Mouse (Mus musculus) yolk sac, embryonic 10.5 days (tissue): ENCODE data around the gene Atrnl1.

Experiments used
- DNase-seq: peaks from one replicate; pipeline ENCODE4 v3.0.0-alpha.2; 2017; ENCODE audit warnings: low spot score

Atrnl1 gene

DNA sequence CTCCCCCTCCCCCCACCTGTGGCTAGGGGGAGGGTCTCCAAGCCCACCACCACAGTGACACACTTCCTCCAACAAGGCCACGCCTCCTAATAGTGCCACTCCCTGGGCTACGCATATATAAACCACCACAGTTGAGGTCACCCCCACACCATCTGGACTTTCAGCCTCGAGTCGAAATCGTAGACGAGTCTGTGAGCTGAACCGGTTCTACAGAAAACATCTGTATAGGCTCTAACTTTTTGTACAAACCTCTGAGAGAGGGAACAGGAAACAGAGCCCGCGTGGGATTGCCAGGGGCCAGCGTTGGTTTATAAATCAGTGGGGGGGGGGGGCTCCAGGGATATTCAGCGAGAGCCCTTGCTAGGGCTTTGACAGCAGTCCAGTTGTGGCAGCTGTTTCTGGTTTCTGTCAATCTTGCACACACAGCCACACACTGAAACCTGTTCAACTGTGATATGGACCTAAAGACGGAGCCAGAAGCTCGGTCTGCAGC lies 508.9 kb downstream of the Atrnl1 start:
- DNase-seq: peak; percentile 61

DNA sequence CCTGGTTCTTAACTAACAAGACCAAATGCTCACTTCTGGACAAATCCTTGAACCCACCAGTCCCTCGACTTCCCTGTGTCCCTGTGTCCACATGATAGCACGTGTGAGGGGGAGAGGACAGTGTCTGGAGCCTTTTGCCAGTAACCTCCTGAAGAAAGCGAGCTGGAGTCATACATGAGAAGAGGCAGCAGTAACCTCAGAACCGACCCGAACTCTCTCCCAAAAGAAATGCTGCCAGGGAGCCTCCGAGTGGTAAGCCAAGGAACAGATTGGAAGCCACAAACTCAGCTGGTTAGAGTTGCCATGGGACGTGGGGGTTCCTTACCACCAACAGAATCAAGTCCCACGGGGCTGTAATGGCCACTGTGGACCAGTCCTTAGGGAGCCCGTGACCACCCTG lies 509.8 kb downstream of the Atrnl1 start:
- DNase-seq: no peak

DNA sequence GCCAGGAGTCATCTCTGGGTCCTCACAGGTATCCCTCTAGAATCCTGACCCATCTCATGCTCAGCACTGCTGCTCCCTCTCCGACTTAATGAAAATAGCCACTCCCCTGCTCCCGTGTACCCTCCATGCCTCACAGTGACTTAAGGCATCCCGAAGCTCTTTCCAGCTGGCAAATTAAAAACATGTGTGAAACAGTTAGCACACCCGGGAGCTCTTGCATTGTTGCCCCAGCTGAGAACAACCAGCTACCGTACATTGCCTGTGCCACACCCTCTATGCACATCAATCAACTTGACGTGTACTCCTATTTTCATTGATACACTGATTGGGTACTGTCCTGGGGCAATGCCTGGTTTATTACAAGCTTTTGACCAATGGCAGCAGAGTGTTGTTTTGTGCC lies 510.8 kb downstream of the Atrnl1 start:
- no peak for DNase-seq

DNA sequence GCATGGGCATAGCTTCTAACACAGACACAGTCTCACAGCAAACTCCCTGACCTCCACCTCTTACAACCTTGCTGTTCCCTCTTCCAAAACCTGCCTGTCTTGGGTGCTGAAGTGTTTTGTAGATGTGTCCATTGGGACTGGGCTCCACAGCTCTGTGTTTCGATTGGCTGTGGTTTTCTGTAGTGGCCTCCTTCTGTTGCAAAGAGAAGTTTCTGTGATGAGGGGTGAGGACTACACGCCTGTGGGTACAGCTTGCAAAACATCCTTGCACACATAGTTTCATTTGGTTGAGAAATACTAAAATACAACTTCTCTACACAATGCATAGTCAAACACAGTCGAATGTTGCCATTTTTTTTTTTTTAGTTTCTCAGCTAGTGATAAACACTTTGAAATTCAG lies 512.8 kb downstream of the Atrnl1 start:
- no peak for DNase-seq

DNA sequence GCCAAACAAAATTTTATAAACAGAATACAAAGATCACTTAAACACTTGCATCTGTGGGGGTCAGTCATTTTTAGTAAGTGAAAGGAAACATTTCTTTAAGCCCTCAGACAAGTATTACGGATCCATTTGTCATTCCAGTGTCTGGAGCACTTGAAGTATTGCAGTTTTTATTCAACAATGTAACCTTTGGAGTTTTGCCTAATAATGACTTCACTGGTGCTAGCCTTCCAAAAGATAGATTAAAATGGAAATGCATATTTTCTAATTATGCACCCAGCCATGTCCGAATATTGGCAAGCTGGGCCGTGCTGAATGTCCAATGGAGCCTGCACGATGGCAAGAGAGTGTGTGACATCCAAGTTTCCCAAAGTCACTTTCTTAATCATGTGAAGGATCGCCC lies 513.7 kb downstream of the Atrnl1 start:
- no peak for DNase-seq

DNA sequence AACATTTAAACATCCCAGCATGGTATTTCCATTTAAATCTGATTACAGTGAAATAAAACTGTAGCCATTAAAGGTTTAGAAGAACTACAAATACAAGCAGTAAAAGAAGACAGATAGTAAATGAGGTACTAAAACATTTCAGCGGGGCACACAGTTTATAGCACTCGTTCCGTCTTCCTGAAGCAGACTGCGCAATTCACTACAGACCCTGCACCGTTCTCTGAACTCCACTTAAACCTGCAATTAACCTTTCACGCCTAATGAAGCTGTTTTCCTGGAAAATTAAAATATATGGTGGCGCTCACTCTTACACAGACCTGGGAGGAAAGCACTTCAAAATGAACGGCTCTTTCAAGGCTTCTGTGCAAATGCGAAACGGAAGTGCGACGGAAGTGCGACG lies 514.2 kb downstream of the Atrnl1 start:
- no peak for DNase-seq

DNA sequence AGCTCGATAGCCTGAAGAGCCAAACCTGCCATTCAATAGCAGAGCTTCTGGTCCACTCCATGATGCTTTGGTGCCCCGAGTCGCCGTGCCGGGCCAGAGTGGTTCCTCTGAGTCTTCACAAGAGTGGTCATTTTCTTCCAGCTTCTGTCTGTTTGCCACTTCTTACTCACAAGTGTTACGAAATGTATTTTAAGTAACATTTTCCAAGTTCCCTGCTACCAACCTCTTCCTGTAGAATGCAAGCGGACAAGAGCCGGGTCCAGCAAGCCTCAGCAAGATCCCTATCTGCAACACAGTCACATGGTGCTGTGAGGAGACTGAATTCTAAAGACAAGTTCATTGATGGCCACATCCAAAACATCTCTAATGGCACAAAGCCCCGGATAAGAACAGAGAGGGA lies 521.1 kb downstream of the Atrnl1 start:
- no peak for DNase-seq

DNA sequence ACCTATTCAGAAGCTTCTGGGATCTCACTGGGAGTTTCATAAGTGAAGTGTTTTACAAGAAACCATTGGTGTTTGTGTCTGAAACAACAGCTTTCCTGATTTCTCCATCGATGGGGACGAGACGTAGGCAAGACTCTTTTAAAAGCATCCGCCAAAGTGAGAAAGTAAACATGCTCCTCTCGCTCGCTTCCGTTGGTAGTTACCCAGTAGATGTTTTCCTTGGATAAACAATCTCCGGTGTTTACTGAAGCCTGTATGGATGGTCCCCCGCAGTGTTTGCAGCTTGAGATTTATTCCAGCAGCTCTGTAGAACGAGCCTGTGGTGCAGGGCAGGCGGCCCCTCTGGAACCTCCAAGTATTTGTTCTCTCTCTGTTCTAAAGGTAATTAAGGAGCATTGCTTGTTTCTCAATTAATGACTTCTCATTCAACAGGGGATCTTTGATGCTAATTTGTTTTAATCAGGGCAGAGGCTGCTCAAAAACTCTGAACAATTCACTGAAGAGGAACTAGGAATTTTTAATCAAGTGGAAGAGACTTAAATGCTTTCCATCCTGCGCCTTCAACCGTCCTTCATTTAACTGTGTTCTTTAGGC lies 529.5 kb downstream of the Atrnl1 start:
- peak; percentile 9 for DNase-seq

DNA sequence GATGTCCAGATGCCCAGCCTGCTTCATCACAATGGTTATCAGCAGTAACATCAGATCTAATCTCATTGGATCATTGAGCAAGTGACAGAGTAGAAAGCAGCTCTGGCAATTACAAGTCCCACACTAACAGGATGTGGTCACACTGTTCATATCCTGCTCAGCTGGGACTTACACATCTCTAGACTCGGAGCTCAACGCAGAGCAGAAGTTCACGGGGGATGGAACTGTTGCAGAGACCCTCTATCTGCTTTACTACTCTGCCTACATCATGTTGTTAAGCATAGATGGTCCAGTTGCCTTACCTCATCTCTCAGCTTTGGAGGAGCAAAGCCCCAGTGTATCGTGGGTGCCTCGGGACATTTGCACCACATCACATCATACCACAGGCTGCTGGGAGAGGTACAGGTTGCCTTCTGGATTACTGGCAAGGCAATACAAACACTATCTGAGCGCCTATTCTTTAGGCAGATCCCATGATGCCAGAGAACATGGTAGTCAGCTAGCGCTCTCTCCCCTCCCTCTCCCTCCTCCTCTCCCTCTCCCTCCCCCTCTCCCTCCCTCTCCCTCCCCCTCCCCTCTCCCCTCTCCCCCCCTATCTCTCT lies 533.1 kb downstream of the Atrnl1 start:
- no peak for DNase-seq

DNA sequence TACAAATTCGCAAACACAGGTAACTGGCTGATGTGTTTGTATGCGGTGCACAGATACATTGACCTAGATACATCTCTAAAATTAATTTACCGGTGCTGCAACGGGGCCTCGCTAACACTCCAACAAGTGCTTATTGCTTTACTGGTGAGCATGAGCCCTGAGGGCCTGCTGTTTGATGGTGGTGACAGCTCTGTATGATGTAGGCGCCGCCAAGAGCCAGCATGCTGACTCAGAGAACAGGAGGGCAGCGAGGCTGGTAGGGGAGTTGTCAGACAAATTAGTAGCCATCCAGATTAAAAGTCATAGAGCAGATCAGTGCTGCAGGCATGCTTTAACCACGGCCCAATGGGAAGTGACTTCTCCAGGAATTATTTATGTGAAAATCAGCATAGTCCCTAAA lies 534.7 kb downstream of the Atrnl1 start:
- DNase-seq: no peak

DNA sequence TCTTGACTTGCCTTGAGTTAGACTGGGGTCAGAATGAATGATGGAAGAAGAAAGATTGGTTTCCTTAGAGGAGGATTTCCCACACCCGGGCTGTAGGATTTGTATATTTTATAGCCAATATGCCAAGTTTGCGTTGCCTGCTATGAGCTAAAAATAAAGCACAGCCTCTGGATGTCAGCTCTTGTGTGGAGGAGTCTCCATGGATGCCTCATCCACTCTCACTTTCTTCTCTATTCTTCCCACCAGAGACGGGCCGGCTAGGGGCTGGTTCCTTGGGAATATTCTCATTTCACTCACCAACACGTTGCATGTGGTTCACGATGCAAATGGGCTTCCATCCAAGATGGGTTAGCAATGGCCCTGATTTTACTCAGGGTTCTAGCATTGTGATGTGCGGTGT lies 540.4 kb downstream of the Atrnl1 start:
- no peak for DNase-seq

DNA sequence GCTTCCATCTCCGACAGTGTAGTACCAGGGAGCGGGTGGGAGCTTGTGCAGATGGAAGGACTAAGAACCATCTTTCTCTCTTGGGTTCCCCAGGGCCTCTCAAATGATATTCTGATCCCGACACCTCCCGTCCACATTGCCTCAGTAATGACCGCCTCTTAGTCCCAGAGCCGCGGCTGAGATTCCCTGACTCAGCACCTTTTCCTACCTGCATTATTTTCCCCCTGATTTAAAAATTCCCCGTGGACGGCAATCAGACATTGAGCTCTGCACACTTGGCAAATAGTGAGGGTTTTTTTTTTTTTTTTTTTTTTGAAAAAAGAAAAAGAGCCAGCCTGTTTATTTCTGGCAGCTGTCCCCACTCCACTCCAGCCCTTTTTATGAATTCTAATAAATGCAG lies 550.7 kb downstream of the Atrnl1 start:
- DNase-seq: no peak

DNA sequence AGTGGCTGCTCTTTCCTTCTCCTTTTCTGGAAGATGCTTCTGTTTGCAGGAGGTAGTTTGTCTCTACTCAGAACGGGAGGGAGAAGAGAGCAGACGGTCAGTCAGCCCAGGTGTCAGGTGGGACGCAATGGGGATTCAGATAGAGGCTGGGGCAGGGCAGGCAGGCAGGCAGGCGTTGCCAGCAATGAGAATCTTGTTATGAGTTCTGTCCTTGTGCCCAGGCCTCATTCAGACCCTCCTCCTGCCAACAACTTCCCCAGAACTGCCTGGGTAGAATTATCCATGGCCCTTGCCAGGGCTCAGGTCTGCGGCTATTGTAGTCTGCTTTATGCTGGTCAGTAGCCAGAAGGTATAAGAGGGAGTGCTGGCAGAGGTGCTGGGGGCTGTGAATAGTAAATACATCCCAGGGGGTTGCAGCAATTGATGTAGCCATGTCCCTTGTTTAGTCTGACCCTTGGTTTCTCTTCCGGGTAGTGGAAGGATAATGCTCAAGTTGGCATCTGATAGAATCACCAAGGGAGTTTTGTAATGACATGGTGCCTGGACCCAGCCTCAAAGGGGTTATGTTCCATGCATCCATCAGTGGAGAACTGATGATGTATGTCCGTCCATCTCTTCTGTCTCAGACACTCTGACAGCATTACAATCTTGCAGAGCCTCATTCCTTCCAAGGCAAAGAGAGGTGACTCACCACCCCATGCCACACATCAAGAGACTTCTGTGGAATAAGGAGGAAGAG lies 554.2 kb downstream of the Atrnl1 start:
- no peak for DNase-seq

DNA sequence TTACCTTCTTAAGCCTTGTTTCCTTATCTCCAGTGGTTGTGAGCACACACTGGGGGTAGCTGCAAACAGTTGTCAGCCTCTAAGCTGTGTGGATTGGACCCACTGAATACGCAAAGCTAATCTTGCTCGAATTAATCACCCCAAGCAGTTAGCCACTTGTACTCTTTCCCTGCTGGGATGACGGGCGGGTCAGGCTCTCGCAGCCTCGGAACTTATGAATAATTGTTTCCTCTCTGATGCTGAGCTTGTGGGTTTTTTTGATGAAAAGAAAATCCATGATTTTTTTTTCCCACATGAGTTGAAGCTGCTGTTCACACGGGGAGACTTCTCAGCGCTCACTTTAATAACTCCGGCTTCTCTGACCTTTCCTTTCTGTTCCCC lies 554.8 kb downstream of the Atrnl1 start:
- no peak for DNase-seq

DNA sequence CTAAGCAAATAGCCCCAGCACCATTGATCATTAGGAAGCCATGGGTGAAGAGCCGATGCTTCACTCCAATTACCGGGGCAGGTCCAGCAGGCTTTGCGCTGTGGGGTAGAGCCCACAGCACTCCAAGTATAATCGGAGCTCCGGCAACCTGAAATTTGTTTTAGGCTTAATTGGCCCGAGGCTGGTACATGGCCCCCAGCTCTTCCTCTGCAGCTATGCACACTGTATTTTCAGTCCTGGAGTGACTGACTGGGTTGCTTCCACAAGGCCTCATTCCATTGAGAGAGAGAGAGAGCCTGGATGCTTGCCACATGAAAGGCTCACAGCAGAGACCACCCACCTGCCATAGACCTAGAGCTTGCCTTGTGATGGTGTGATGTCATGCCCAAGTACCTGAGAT lies 555.3 kb downstream of the Atrnl1 start:
- no peak for DNase-seq

DNA sequence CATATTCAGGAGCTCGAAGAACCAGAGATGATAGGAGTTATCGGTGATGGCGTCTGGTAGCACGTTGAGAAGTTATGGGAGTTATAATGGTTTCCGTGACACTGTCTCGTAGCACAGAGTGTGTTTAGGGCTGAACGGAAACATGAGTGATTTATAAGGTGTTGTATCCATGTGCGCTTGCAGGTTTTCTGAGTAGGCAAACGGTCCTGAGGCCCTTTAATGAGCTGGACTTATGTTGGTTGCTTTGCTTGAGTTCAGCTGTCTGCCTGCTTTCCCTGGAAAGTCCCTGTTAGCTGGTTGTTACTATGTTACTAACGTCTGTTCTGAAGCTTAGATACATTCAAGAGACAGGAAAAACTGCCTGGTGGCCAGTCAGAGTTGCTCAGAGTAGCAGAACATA lies 567.6 kb downstream of the Atrnl1 start:
- no peak for DNase-seq

DNA sequence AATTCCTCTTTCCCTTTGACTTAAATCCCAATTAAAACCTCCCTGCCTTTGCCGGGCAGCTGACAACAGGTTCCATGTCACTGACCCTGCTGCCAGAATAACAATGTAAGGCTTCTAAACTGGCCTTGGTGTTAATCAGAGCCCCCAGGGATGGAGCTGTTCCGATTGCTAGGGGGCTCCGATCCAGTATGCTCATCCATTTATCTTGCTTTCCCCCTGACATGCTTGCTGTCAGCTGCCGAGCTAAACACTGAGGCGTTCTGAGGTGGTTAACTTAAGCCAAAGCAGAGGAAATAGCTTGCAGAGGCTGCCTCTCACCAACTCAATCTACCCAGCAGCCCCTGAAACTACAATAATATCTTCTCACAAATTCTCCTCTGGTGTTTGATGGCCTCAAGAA lies 569.9 kb downstream of the Atrnl1 start:
- DNase-seq: no peak
